Mouse (Mus musculus): ENCODE data around the gene Jmjd8. TPM values are rescaled to one million over a fixed set of nuclear protein-coding genes. Genes with fewer than 3 reads are reported as not detected.

Gene Jmjd8
- polyA plus RNA-seq, 1 experiment from 2014 or later, result 22.7 TPM

DNA sequence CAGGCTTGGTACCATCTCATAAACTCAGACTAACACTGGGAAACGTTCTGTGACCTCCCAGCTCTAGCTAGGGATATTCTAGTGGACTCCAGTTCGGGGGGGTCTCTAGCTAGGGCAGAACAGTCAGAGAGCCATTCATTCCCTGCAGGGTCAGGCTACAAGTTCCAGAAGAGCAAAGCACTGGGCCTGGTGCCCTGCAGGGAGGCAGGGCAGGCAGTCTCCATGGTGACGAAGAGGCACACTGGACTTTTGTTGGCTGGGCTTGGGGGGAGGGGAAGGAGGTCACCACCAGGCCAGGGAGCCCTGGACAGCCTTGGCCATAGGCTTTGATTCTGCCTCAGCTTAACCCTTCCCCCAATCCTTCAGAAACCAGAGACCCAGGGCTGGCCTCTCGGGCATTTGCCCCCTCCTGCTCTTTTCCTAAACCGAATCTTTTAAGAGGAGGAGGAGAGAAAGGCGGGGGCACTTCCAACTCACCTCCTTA, 33.0 kb upstream of the Jmjd8 start, which contains the start of gene AC134908.4:
Gene AC134908.4 (minus strand): TSS at position 51 of the 484 bp plus-strand sequence.
- Histone ChIP-seq H3K27ac (ENCODE audit: low read depth, low read length) (no peak within 1 kb of the TSS; the same call in 1 of the 2 replicates), H3K9ac (ENCODE audit: low read depth, low read length) (peak within 1 kb of the TSS; percentile 40; the same call in 1 of the 2 replicates), H3K9me3 (ENCODE audit: control insufficient read depth) (no peaks in the 10 kb centered on the region), H3K4me3 (ENCODE audit: low read depth, low read length) (peak within 1 kb of the TSS; percentile 81), H3K36me3 (ENCODE audit: control insufficient read depth, insufficient read depth) (no peaks in the 10 kb centered on the region), H3K4me1 (replicated peaks; ENCODE audit: control insufficient read depth, insufficient read depth, low read length) (peaks cover 22% of the 10 kb centered on the region; the same call in 1 of the 2 replicates), H3K27me3 (replicated peaks; ENCODE audit: control insufficient read depth, insufficient read depth, low read length) (no peaks in the 10 kb centered on the region), H3K4me2 (replicated peaks; ENCODE audit: low read depth) (peak within 1 kb of the TSS; percentile 93)
- ATAC-seq, result no peak
- 48% methylated on average over 6 of the region's 6 CpGs for WGBS
- TF ChIP-seq CTCF (IDR thresholded peaks at IDR 0.05; ENCODE audit: low read depth), result no peak

DNA sequence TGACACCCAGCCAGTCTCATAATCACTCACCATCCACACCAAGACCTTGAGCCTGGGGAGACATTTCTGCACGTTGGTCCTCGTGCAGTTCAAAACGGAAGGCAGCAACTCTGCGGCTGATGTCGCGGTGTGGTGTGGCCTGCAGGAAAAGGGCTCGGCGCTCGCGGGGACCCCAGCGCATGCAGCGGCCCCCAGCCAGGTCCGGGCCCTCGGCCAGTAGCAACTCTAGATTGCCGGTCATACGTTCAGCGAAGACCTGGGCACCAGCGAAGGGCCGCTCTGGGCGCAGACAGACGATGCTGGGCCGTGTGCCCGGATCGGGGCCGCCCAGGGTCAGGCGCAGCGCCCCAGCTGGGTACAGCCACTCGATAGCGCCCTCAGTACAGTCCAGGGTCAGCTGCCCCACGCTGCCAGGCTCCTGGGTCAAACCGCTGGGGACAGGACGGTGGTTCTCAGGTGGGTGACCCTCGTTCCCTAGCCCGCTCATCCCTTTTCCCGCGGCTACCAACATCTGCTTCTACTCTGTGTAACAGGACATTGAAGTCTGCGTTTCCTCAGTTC, 32.4 kb upstream of the Jmjd8 start:
- Histone ChIP-seq H3K4me1 (replicated peaks; ENCODE audit: control insufficient read depth, insufficient read depth, low read length) (peaks cover 21% of the 10 kb centered on the region; the same call in 1 of the 2 replicates), H3K4me3 (ENCODE audit: low read depth, low read length) (peak overlapping the region; percentile 81), H3K27ac (ENCODE audit: low read depth, low read length) (no peak overlapping the region), H3K9ac (ENCODE audit: low read depth, low read length) (peak overlapping the region; percentile 40; the same call in 1 of the 2 replicates), H3K36me3 (ENCODE audit: control insufficient read depth, insufficient read depth) (no peaks in the 10 kb centered on the region), H3K9me3 (ENCODE audit: control insufficient read depth) (no peaks in the 10 kb centered on the region), H3K27me3 (replicated peaks; ENCODE audit: control insufficient read depth, insufficient read depth, low read length) (no peaks in the 10 kb centered on the region), H3K4me2 (replicated peaks; ENCODE audit: low read depth) (peak overlapping the region; percentile 93)
- WGBS, result 6% methylated on average over 37 of the region's 37 CpGs
- TF ChIP-seq CTCF (IDR thresholded peaks at IDR 0.05; ENCODE audit: low read depth), result no peak; the same call in 1 of the 2 replicates
- no peak for ATAC-seq

GRCm38 (mm10) chr17:25796951-25797369, 31.7 kb upstream of the Jmjd8 start, which contains the start of gene Metrn:
Gene Metrn (minus strand): TSS chr17:25797136.
- ATAC-seq, result peak; percentile 56
- WGBS, result 1% methylated on average over 34 of the region's 35 CpGs
- TF ChIP-seq CTCF (IDR thresholded peaks at IDR 0.05; ENCODE audit: low read depth), result no peak
- Histone ChIP-seq H3K4me2 (replicated peaks; ENCODE audit: low read depth) (peak within 1 kb of the TSS; percentile 93), H3K9ac (ENCODE audit: low read depth, low read length) (peak within 1 kb of the TSS; percentile 40; the same call in 1 of the 2 replicates), H3K4me1 (replicated peaks; ENCODE audit: control insufficient read depth, insufficient read depth, low read length) (peaks cover 18% of the 10 kb centered on the region; the same call in 1 of the 2 replicates), H3K4me3 (ENCODE audit: low read depth, low read length) (peak within 1 kb of the TSS; percentile 81), H3K27ac (ENCODE audit: low read depth, low read length) (no peak within 1 kb of the TSS), H3K27me3 (replicated peaks; ENCODE audit: control insufficient read depth, insufficient read depth, low read length) (no peaks in the 10 kb centered on the region; the same call in 1 of the 2 replicates), H3K9me3 (ENCODE audit: control insufficient read depth) (no peaks in the 10 kb centered on the region), H3K36me3 (ENCODE audit: control insufficient read depth, insufficient read depth) (no peaks in the 10 kb centered on the region)

DNA sequence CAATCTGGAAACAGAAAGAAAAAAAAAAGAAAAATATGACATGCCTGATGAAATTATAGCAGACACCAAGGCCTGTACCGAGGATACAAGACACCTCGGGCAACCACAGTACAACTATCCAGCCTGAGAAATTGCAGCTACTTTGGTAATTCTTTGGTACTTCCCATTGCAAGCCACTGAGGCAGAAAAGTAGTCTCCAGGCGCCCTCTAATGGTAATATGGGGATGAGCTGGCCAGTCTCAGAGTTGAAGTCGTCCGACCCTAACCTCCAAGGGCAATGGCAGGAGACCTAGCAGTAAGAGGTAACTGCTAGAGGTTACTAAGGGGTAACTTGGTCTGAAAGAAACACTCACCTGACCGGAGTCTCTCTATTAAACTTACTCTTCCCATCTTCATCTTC, 27.6 kb upstream of the Jmjd8 start:
- H3K4me3 ChIP-seq (ENCODE audit: low read depth, low read length), result no peak overlapping the region
- no peak overlapping the region for H3K4me2 ChIP-seq (replicated peaks; ENCODE audit: low read depth)
- H3K9me3 ChIP-seq (ENCODE audit: control insufficient read depth), result no peaks in the 10 kb centered on the region
- peak; percentile 92 for TF ChIP-seq CTCF (IDR thresholded peaks at IDR 0.05; ENCODE audit: low read depth)
- no peak overlapping the region for H3K27ac ChIP-seq (ENCODE audit: low read depth, low read length)
- 5% methylated on average over 6 of the region's 6 CpGs for WGBS
- H3K36me3 ChIP-seq (ENCODE audit: control insufficient read depth, insufficient read depth), result no peaks in the 10 kb centered on the region
- H3K27me3 ChIP-seq (replicated peaks; ENCODE audit: control insufficient read depth, insufficient read depth, low read length), result peaks cover 7% of the 10 kb centered on the region; the same call in 1 of the 2 replicates
- H3K4me1 ChIP-seq (replicated peaks; ENCODE audit: control insufficient read depth, insufficient read depth, low read length), result 0 out of 2 replicates have a peak, but pooled peaks cover 6% of the 10 kb centered on the region
- no peak overlapping the region for H3K9ac ChIP-seq (ENCODE audit: low read depth, low read length)
- peak; percentile 27; the same call in 1 of the 2 replicates for ATAC-seq

DNA sequence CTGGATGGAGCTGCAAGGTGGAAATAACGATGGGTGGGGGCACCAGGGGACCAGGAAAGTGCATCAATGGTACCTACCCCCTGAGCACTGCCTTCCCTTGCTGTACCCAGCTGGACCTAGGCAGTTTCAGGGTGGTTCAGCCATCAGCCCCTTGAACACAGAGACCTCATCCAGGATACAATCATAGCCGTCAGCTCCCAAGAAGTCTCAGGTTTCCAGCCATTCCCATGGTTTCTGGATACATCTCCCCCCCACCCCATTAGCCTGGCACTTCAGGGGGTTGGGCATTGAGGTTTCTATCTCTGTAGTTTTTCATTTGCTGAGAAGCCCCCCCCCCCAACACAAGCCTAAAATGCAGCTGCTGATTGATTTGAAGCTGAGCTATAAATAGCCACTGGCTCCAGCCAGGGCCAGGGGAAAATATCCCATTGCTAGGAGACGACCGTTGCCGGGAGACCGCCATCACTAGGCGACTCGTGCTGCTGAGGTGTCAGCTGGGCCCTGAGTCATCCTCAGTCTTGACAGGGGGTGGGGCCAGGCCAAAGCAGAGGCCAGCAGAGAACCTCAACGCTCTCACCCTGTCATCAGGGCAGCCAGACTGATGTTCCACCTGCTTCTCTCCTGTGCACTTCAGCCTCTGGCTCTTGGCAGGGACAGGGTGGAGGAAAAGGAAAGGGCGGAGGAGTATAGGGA, 25.7 kb upstream of the Jmjd8 start:
- H3K27ac ChIP-seq (ENCODE audit: low read depth, low read length), result no peak overlapping the region
- 0 out of 2 replicates have a peak overlapping the region, but pooled peaks have one; percentile 3 for H3K9ac ChIP-seq (ENCODE audit: low read depth, low read length)
- no peak for TF ChIP-seq CTCF (IDR thresholded peaks at IDR 0.05; ENCODE audit: low read depth)
- 8% methylated on average over 10 of the region's 10 CpGs for WGBS
- H3K9me3 ChIP-seq (ENCODE audit: control insufficient read depth), result no peaks in the 10 kb centered on the region
- no peak overlapping the region for H3K4me3 ChIP-seq (ENCODE audit: low read depth, low read length)
- ATAC-seq, result peak; percentile 44
- H3K36me3 ChIP-seq (ENCODE audit: control insufficient read depth, insufficient read depth), result no peaks in the 10 kb centered on the region
- peaks cover 7% of the 10 kb centered on the region; the same call in 1 of the 2 replicates for H3K27me3 ChIP-seq (replicated peaks; ENCODE audit: control insufficient read depth, insufficient read depth, low read length)
- no peak overlapping the region for H3K4me2 ChIP-seq (replicated peaks; ENCODE audit: low read depth)
- no peaks in the 10 kb centered on the region for H3K4me1 ChIP-seq (replicated peaks; ENCODE audit: control insufficient read depth, insufficient read depth, low read length)

DNA sequence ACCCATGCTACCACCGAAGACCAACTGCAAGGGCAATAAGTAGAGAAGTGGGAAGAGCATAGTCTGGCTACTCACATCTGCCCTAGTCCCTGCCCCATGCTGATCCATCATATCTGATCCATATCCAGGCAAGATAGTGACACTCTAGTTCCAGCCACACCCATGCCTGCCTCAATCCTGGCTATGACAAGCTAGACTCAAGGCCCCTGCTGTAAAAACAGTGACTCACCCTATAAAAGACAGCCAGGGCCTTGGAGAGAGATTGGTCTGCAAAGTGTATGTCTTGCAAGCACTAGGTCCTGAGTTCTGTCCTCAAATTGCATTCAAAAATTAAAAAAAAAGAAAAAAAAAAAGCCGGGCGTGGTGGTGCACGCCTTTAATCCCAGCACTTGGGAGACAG, 22.2 kb upstream of the Jmjd8 start:
- Histone ChIP-seq H3K9me3 (ENCODE audit: control insufficient read depth) (no peaks in the 10 kb centered on the region), H3K4me1 (replicated peaks; ENCODE audit: control insufficient read depth, insufficient read depth, low read length) (no peaks in the 10 kb centered on the region), H3K36me3 (ENCODE audit: control insufficient read depth, insufficient read depth) (no peaks in the 10 kb centered on the region), H3K27me3 (replicated peaks; ENCODE audit: control insufficient read depth, insufficient read depth, low read length) (peaks cover 30% of the 10 kb centered on the region), H3K4me3 (ENCODE audit: low read depth, low read length) (no peak overlapping the region), H3K27ac (ENCODE audit: low read depth, low read length) (no peak overlapping the region), H3K4me2 (replicated peaks; ENCODE audit: low read depth) (no peak overlapping the region), H3K9ac (ENCODE audit: low read depth, low read length) (no peak overlapping the region)
- ATAC-seq, result peak; percentile 10; the same call in 1 of the 2 replicates
- WGBS, result 61% methylated on average over 4 of the region's 4 CpGs
- TF ChIP-seq CTCF (IDR thresholded peaks at IDR 0.05; ENCODE audit: low read depth), result no peak
